Mouse (Mus musculus) central nervous system, embryonic 14 days (tissue): ENCODE results near the gene Gabrr2. TPM values are rescaled to one million over a fixed set of nuclear protein-coding genes. Genes with fewer than 3 reads are reported as not detected.

Source experiments
- polyA plus RNA-seq: library from polyadenylated mRNA; depleted of rRNA; stranded (reverse); fragments of >200 nt; gene quantifications from 2 replicates; pipeline ENCODE4 v1.2.3, GENCODE M21; 2012; rRNA removed

Gene Gabrr2
- 0.60 and 0.79 TPM in 2 replicates for polyA plus RNA-seq

GRCm38 (mm10) chr4:33062981-33063380 lies at the start of gene Gabrr2:
Gabrr2 (plus strand) TSS chr4:33062999.

GRCm38 (mm10) chr4:33031195-33031960 lies 31.4 kb upstream of the Gabrr2 start, which contains the start of gene Ube2j1:
Ube2j1 (plus strand) TSS chr4:33031416.

GRCm38 (mm10) chr4:33132221-33132620 lies 69.4 kb downstream of the Gabrr2 start, which contains the start of gene Gabrr1:
Gabrr1 (plus strand) TSS chr4:33132521.

Other genes with a start within 250 kb of the Gabrr2 start
- 14.4 and 17.3 TPM in 2 replicates for gene Ankrd6, start 112.2 kb upstream of the Gabrr2 start, polyA plus RNA-seq
- 19.9 and 21.2 TPM in 2 replicates for gene Rragd, start 80.0 kb upstream of the Gabrr2 start, polyA plus RNA-seq
- gene Ube2j1, start 31.6 kb upstream of the Gabrr2 start, polyA plus RNA-seq = 37.0 TPM in 2 replicates
- gene Gabrr1, start 69.5 kb downstream of the Gabrr2 start, polyA plus RNA-seq = 0.20 and 0.41 TPM in 2 replicates
- 3.5 and 4.1 TPM in 2 replicates for gene Pm20d2, start 126.7 kb downstream of the Gabrr2 start, polyA plus RNA-seq
- 22.9 and 25.5 TPM in 2 replicates for gene Srsf12, start 146.0 kb downstream of the Gabrr2 start, polyA plus RNA-seq
- 55.2 and 61.6 TPM in 2 replicates for gene Pnrc1, start 227.2 kb downstream of the Gabrr2 start, polyA plus RNA-seq
- 11.9 and 12.2 TPM in 2 replicates for gene Rngtt, start 247.3 kb downstream of the Gabrr2 start, polyA plus RNA-seq